Mouse (Mus musculus) neural tube, embryonic 15.5 days (tissue): ENCODE results near the gene Phkb. TPM values are rescaled to one million over a fixed set of nuclear protein-coding genes. Genes with fewer than 3 reads are reported as not detected.
"Not testable (repeated sequence)": the region's sequence is repeated elsewhere in the genome, so short reads cannot be mapped to it uniquely, and the experiment has no call there.

Source experiments
- ATAC-seq: fragments of 200-750 bp; cut with Nextera tagmentation; 2 replicates; pipeline ENCODE4 v1.8.0; 2017; ENCODE audit warnings: mild to moderate bottlenecking, moderate TSS enrichment, moderate library complexity; ENCODE audit not compliant: low FRiP score
- H3K27ac ChIP-seq: fragments of 300-500 bp; sonication (generic); replicated peaks from 2 replicates; pipeline ENCODE4 v1.5.1; 2015; ENCODE audit warnings: mild to moderate bottlenecking, inconsistent platforms
- H3K27me3 ChIP-seq: fragments of 300-500 bp; sonication (generic); replicated peaks from 2 replicates; pipeline ENCODE4 v1.6.1; 2015; ENCODE audit warnings: inconsistent platforms
- H3K36me3 ChIP-seq: fragments of 300-500 bp; sonication (generic); 2 replicates; pipeline ENCODE4 v1.6.1; 2015; ENCODE audit warnings: inconsistent platforms
- H3K4me1 ChIP-seq: fragments of 300-500 bp; sonication (generic); 2 replicates; pipeline ENCODE4 v1.6.1; 2015; ENCODE audit warnings: inconsistent platforms
- H3K4me2 ChIP-seq: fragments of 300-500 bp; sonication (generic); 2 replicates; pipeline ENCODE4 v1.6.1; 2015; ENCODE audit warnings: inconsistent platforms, mild to moderate bottlenecking, moderate library complexity
- H3K4me3 ChIP-seq: fragments of 300-500 bp; sonication (generic); replicated peaks from 2 replicates; pipeline ENCODE4 v1.5.1; 2015; ENCODE audit warnings: mild to moderate bottlenecking, inconsistent platforms
- H3K9ac ChIP-seq: fragments of 300-500 bp; sonication (generic); replicated peaks from 2 replicates; pipeline ENCODE4 v1.6.1; 2015; ENCODE audit warnings: mild to moderate bottlenecking, inconsistent platforms
- H3K9me3 ChIP-seq: fragments of 300-500 bp; sonication (generic); replicated peaks from 2 replicates; pipeline ENCODE4 v1.6.1; 2016; ENCODE audit warnings: inconsistent platforms
- WGBS: fragments of 180-500 bp; shearing (Covaris S2); methylation state at CpG from one replicate; pipeline ENCODE4 v1.1.7; 2015; ENCODE audit warnings: mixed read lengths; 5-methylcytosine and 5-hydroxymethylcytosine counted together
- polyA plus RNA-seq: library from polyadenylated mRNA; unstranded; fragments of >200 nt; fragmentation: Nextera tagmentation; extraction: Ambion mirVana; gene quantifications from 2 replicates; pipeline ENCODE4 v1.2.1, GENCODE M21; 2015

Phkb gene
- polyA plus RNA-seq, result 40.3 and 44.3 TPM in 2 replicates

DNA sequence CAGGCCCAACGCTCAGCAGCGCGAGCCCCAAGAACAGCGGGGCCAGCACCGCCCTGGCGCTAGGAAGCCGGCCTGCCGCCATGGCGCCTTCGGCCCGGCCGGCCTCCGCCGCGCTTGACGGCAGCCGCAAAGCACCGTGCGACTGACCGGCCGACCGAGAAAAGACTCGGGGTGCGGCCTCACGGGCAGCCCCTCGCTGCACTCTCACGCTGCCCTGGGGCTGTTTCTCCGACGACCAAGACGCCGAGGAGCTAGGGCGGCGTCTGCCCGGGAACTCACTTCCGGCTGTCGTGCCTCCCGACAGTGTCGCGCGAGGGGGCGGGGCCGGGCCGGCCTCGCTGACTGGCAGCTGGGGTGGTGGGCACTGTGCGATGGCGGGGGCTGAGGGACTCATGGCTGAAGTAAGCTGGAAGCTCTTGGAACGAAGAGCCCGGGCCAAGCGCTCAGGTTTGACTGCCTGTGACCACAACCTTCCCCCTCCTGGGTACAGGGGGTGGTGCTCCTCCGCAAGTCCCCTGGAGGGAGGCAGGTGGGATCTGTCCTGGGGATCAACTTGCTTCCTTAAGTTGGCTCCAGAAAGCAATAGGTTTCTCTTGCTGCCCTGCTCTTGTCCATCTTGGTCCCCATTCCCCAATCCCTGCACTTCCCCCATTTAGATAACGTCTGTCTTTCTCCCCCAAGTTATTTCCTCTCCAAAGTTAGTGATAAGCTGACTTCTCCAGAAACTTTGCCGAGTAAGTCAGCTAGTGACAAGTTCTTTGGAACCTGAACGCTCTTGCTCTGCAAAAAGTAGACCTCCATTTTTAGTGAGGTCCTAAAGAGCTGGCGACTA is at the start of gene Phkb, which contains the start of gene Itfg1:
Gene Phkb (plus strand): TSS at position 303 of the 832 bp plus-strand sequence.
Gene Itfg1 (minus strand): TSS at position 265 of the 832 bp plus-strand sequence.
- peak; percentile 98 for ATAC-seq
- Histone ChIP-seq H3K9ac (peak within 1 kb of the TSS; percentile 86), H3K27ac (peak within 1 kb of the TSS; percentile 97), H3K4me1 (peaks cover 22% of the 10 kb centered on the region), H3K4me3 (peak within 1 kb of the TSS; percentile 79), H3K27me3 (no peaks in the 10 kb centered on the region), H3K36me3 (peaks cover 11% of the 10 kb centered on the region), H3K9me3 (no peaks in the 10 kb centered on the region), H3K4me2 (peak within 1 kb of the TSS; percentile 71)
- under 1% methylated on average over 54 of the region's 54 CpGs for WGBS

DNA sequence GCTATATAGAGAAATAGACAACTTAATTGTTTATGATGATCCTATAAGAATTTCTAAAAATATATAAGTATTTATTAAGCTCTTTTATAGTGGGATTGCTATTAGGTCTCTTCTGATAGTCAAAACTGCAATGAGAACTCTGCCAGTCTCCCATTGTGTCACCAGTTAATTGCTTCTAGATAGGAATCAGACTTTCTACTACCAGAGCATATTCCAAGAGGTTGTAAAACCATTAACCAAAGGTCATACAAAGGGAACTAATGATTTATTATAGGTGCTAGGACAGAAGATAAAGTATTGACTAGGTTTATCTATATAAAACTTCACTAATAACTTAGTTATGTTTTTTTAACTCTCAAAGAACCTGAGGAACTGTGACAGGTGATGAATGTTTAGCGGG is 44.4 kb upstream of the Phkb start:
- not testable (repeated sequence) for ATAC-seq, H3K4me1 ChIP-seq, H3K27me3 ChIP-seq, H3K4me3 ChIP-seq, H3K27ac ChIP-seq, H3K9me3 ChIP-seq, H3K9ac ChIP-seq, H3K4me2 ChIP-seq
- 93% methylated on average over 1 of the region's 1 CpGs for WGBS
- peaks cover 17% of the 10 kb centered on the region for H3K36me3 ChIP-seq

DNA sequence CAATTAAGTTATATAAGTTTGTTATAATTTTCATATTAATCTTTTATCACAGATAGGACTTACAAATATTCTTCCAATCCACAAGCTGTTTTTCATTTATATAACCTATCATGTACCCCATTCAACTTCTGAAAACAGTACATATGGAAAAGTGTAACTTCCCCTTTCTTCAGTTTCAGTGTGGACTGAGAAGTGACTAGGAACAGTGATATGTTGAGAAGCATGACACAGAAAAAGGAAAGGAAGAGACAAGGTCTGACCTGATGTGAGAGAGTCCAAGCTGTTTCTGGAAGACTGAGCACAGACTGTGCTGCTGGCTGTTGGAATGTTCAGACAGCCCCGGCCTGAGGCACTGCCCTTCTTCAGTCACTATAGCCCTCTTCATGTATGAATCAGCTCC is 40.6 kb upstream of the Phkb start:
- no peak for ATAC-seq
- Histone ChIP-seq H3K4me1 (no peaks in the 10 kb centered on the region), H3K4me3 (no peak overlapping the region), H3K27ac (no peak overlapping the region), H3K9ac (no peak overlapping the region), H3K36me3 (peaks cover 9% of the 10 kb centered on the region), H3K9me3 (no peaks in the 10 kb centered on the region), H3K4me2 (no peak overlapping the region), H3K27me3 (no peaks in the 10 kb centered on the region)
- 89% methylated on average over 1 of the region's 1 CpGs for WGBS

- Histone ChIP-seq H3K9ac (no peak overlapping the region), H3K9me3 (no peaks in the 10 kb centered on the region), H3K36me3 (peaks cover 9% of the 10 kb centered on the region), H3K27me3 (no peaks in the 10 kb centered on the region), H3K4me2 (no peak overlapping the region), H3K27ac (no peak overlapping the region), H3K4me1 (no peaks in the 10 kb centered on the region), H3K4me3 (no peak overlapping the region)
- no peak for ATAC-seq
- WGBS, result 90% methylated on average over 1 of the region's 1 CpGs
Measured at GRCm38 (mm10) chr8:85801408-85801807, 39.4 kb upstream of the Phkb start.

- H3K36me3 ChIP-seq, result peaks cover 6% of the 10 kb centered on the region
- no peak overlapping the region for H3K9ac ChIP-seq
- H3K4me1 ChIP-seq, result no peaks in the 10 kb centered on the region
- H3K4me2 ChIP-seq, result no peak overlapping the region
- H3K27ac ChIP-seq, result no peak overlapping the region
- no peak for ATAC-seq
- H3K9me3 ChIP-seq, result no peaks in the 10 kb centered on the region
- no peaks in the 10 kb centered on the region for H3K27me3 ChIP-seq
- no peak overlapping the region for H3K4me3 ChIP-seq
Measured at GRCm38 (mm10) chr8:85813621-85814020, 27.1 kb upstream of the Phkb start.

DNA sequence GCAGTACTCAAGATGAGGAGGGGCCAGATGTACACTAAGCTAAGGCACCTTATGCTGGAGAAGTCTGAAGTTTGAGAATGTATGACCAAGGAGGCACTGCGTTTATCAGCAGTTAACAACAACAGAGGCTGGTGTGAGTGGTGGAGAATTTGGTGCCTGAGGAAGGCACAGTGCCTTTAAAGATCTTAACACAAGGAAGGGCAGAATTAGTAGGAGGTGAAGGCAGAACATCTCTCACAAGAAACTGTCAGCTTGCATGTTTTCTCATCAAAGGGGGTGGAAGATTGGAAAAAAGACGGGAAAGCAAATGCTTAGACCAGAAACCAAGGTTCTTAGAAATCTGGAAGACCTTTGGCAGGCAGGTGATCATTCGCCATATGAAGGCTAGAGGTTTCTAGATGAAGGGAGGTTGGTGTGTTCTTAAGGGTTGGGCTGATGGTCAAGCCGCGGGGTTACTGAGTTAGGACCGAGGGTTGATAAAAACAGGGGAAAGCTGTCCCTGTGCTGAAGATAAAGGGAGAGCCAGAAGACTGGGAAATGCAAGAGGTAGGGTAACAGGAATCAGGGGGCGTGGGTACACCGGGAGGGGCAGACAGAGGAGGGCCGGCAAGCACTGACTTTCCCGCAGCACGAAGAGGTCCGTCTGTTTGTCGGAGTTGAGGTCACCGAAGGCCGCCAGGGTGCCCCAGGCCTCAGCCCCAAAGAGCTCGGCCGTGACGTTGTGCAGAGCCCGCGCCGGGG is 673 bp upstream of the Phkb start:
- peak overlapping the region; percentile 79 for H3K4me3 ChIP-seq
- no peaks in the 10 kb centered on the region for H3K27me3 ChIP-seq
- H3K4me2 ChIP-seq, result peak overlapping the region; percentile 71
- peak; percentile 85 for ATAC-seq
- peak overlapping the region; percentile 86 for H3K9ac ChIP-seq
- peaks cover 16% of the 10 kb centered on the region for H3K36me3 ChIP-seq
- H3K27ac ChIP-seq, result peak overlapping the region; percentile 97
- H3K9me3 ChIP-seq, result no peaks in the 10 kb centered on the region
- under 1% methylated on average over 21 of the region's 21 CpGs for WGBS
- peaks cover 22% of the 10 kb centered on the region for H3K4me1 ChIP-seq

DNA sequence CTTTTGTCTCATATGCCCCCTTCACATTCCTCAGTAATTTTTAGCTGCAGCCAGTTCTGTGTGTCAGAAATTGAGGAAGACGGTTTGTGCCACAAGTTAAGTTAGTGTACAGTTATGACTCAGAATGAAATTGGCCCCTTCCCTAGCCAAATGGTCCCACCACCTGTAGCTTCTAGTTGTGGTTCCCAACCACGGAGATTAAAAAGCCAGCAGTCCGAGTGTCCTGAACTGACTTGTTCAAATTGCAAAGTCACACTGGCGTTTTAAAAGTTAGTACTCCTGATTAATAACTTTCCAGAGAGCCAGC is 683 bp downstream of the Phkb start:
- H3K4me2 ChIP-seq, result peak overlapping the region; percentile 71
- no peaks in the 10 kb centered on the region for H3K27me3 ChIP-seq
- peaks cover 10% of the 10 kb centered on the region for H3K36me3 ChIP-seq
- 22% methylated on average over 4 of the region's 4 CpGs for WGBS
- peak overlapping the region; percentile 86 for H3K9ac ChIP-seq
- H3K9me3 ChIP-seq, result no peaks in the 10 kb centered on the region
- peak overlapping the region; percentile 79 for H3K4me3 ChIP-seq
- no peak for ATAC-seq
- H3K4me1 ChIP-seq, result peaks cover 22% of the 10 kb centered on the region
- peak overlapping the region; percentile 97; the same call in 1 of the 2 replicates for H3K27ac ChIP-seq

GRCm38 (mm10) chr8:85845887-85846286 is 5.1 kb downstream of the Phkb start:
- Histone ChIP-seq H3K4me3 (no peak overlapping the region), H3K9me3 (no peaks in the 10 kb centered on the region), H3K27me3 (no peaks in the 10 kb centered on the region), H3K27ac (no peak overlapping the region), H3K9ac (no peak overlapping the region), H3K4me1 (peaks cover 12% of the 10 kb centered on the region), H3K4me2 (no peak overlapping the region), H3K36me3 (no peaks in the 10 kb centered on the region)
- ATAC-seq, result no peak

- Histone ChIP-seq H3K9me3 (no peaks in the 10 kb centered on the region), H3K9ac (no peak overlapping the region), H3K4me3 (no peak overlapping the region), H3K27ac (no peak overlapping the region), H3K27me3 (no peaks in the 10 kb centered on the region), H3K4me2 (no peak overlapping the region), H3K4me1 (no peaks in the 10 kb centered on the region), H3K36me3 (no peaks in the 10 kb centered on the region)
- no peak for ATAC-seq
- 92% methylated on average over 19 of the region's 19 CpGs for WGBS
Measured at GRCm38 (mm10) chr8:85854220-85855123, 13.7 kb downstream of the Phkb start.

DNA sequence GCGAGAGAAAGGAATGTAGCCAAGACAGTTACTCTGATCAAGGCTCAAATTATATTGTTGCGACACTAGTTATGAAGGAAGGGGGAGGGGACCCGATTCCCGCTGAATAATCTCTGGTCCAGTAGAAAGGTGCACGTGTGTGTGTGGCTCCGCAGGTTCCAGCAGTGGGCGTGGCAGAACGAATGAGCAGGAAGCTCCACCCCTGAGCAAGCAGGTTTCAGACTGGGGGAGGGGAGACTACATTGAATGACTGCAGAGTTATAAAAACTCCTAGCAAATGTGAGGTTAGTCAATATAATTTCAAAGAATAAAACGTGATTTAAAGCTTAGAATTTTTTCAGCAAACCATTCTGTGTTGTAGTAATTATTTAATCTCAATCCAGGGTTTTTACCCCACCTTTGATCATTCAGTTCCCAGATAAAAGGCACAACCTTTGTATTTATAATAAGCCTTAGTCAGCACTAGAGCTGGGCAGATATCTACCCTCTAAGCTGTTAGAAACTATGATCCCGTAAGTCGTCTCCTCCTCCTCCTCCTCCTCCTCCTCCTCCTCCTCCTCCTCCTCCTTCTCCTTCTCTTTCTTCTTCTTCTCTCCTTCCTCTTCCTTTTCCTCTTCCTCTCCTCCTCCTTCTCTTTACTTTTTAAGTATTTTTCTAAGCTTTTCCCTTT is 16.6 kb downstream of the Phkb start:
- not testable (repeated sequence) for H3K9me3 ChIP-seq

DNA sequence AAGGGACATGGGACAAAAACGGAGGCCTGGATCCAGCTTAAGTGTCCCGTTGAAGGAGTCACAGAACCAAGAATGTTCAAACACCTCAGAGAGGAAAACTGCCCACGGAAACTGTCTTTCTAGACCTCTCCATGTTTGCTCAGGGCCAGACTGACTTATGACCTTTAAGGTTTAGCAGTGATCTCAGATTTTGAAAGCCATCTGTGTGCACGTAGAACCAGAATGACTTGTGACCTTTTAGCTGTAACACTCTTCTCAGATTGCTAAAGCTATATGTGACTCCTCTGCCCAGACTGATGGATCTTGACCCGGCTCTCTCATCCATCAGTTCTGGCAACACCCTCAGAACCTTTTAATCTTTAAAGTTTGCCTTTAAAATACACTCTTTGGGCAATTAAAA is 19.9 kb downstream of the Phkb start:
- Histone ChIP-seq H3K36me3 (no peaks in the 10 kb centered on the region), H3K9me3 (no peaks in the 10 kb centered on the region), H3K27ac (no peak overlapping the region), H3K9ac (no peak overlapping the region), H3K4me1 (no peaks in the 10 kb centered on the region), H3K27me3 (no peaks in the 10 kb centered on the region), H3K4me2 (no peak overlapping the region), H3K4me3 (no peak overlapping the region)
- ATAC-seq, result no peak
- 91% methylated on average over 5 of the region's 5 CpGs for WGBS

More for the DNA sequence above, 16.6 kb downstream of the Phkb start:
- not testable (repeated sequence) for H3K27me3 ChIP-seq, H3K4me1 ChIP-seq, H3K4me3 ChIP-seq, H3K9ac ChIP-seq, H3K4me2 ChIP-seq, H3K27ac ChIP-seq, H3K36me3 ChIP-seq, ATAC-seq
- 37% methylated on average over 11 of the region's 11 CpGs for WGBS
